Mouse (Mus musculus): ENCODE data around the gene Slc16a1. TPM values are rescaled to one million over a fixed set of nuclear protein-coding genes. Genes with fewer than 3 reads are reported as not detected.

Gene Slc16a1
- total RNA-seq, 2 experiments from 2014 or later = 76.1 to 154 TPM

Other genes starting within 250 kb of the Slc16a1 start
- 6.5 and 18.6 TPM in 2 replicates for gene Lrig2, start 126.8 kb upstream of the Slc16a1 start, total RNA-seq (2014; fragmentation: Nextera tagmentation)
- 13.5 and 15.6 TPM in 2 replicates for gene Lrig2, start 126.8 kb upstream of the Slc16a1 start, total RNA-seq (2017)
- not detected in 2 replicates for gene Ppm1j, start 142.4 kb downstream of the Slc16a1 start, total RNA-seq (2014; fragmentation: Nextera tagmentation)
- not detected in 2 replicates for gene Ppm1j, start 142.4 kb downstream of the Slc16a1 start, total RNA-seq (2017)
- gene Fam19a3, start 143.2 kb downstream of the Slc16a1 start, total RNA-seq (2014; fragmentation: Nextera tagmentation) = not detected in 2 replicates
- not detected in 2 replicates for gene Fam19a3, start 143.2 kb downstream of the Slc16a1 start, total RNA-seq (2017)
- gene Rhoc, start 149.7 kb downstream of the Slc16a1 start, total RNA-seq (2014; fragmentation: Nextera tagmentation) = 1.1 TPM in 1 of 2 replicates, not detected in the other
- gene Rhoc, start 149.7 kb downstream of the Slc16a1 start, total RNA-seq (2017) = not detected in 2 replicates
- gene Mov10, start 179.9 kb downstream of the Slc16a1 start, total RNA-seq (2014; fragmentation: Nextera tagmentation) = 11.0 and 17.3 TPM in 2 replicates
- gene Mov10, start 179.9 kb downstream of the Slc16a1 start, total RNA-seq (2017) = 1.9 and 3.1 TPM in 2 replicates
- gene St7l, start 225.3 kb downstream of the Slc16a1 start, total RNA-seq (2014; fragmentation: Nextera tagmentation) = 16.6 and 25.0 TPM in 2 replicates
- gene St7l, start 225.3 kb downstream of the Slc16a1 start, total RNA-seq (2017) = 39.7 and 49.4 TPM in 2 replicates
- gene Capza1, start 225.8 kb downstream of the Slc16a1 start, total RNA-seq (2014; fragmentation: Nextera tagmentation) = 145 and 168 TPM in 2 replicates
- 210 and 213 TPM in 2 replicates for gene Capza1, start 225.8 kb downstream of the Slc16a1 start, total RNA-seq (2017)